Mouse (Mus musculus): ENCODE measurements around the gene Acbd4.

Acbd4 gene

GRCm38 (mm10) chr11:103093862-103094833 lies 7.3 kb upstream of the Acbd4 start:
- peak; percentile 9 for DNase-seq

- DNase-seq: peak; percentile 14
Measured at GRCm38 (mm10) chr11:103095107-103095670, 6.3 kb upstream of the Acbd4 start.

DNA sequence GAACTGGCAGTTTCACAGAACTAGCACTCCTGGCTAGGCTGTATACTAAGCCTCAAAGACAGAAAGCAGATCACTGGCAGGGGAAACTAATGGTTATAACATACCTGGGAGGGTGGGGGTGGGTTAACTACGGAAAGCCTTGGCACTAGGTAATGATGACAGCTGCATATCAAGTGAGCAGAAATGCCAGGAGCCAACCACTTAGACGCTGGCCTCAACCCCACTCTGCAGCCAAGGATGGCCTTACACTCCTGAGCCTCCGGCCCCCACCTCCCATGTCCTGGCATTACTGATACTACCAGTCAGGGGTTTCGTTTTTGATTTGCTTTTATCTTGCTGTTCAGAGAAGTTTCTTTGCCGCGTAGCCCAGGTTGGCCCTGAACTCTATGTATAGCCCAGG lies 5.7 kb upstream of the Acbd4 start:
- DNase-seq: peak; percentile 12

- peak; percentile 35 for DNase-seq
Measured at GRCm38 (mm10) chr11:103096979-103097894, 4.2 kb upstream of the Acbd4 start.

DNA sequence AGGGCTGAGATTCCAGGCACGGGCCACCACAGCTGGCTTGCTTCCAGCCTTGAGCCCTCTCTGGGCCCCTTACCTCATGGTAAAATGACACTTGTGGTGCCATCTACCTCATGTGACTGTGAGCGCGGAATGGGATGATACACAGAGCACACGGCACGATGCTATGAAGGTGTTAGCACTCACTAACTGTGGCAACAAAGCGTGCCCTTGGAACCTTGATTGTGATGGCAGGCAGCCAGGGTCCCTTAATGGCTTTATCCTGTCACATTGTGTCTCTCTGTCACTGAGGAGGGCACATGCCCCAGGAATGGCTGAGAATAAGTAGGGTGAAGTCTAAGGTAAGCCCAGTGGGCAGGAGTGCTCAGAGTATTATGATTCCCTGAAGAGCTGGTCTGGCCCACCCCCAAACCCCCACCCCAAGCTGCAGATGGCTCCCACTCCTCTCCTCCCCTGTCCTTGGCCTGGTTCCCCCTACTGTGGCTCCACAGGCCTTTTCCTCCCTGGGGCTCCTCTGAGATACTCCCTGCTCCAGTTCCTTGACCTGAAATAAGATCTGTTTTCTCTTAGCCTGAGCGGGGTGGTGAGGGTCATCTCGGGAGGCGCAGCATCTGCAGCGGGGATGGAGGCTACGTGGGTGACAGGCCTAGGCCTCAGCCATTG lies 2.8 kb upstream of the Acbd4 start:
- DNase-seq: peak; percentile 62

DNA sequence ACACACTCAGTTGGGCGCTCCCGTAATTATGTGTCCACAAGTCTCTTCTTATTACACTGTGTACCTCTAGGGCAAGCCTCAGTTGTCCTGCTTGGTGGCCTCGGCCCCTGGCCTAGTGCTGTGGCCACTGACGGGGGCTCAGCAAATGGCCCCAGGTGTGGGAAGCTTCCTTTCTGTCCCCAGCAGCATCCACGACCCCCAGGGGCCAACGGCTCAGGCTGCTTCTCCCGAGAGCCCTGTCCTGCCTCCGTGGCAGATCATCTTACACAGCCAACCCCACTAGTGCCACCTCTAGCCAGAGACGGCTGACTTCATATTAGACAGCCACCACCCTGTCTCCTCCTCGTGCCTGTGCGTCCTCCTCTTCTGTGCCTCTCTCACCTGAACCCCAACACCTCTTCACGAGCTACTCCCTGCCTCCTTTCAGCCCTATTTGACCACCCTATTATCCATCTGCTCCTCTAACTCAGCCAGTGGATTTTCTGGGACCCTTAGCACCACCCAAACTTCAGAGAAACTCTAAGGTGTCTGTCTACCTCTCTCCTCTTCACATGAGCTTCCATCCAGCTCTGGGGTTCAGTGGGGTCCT lies 2.0 kb upstream of the Acbd4 start:
- DNase-seq: peak; percentile 43

GRCm38 (mm10) chr11:103100361-103100760 lies 1.1 kb upstream of the Acbd4 start:
- peak; percentile 46 for DNase-seq

GRCm38 (mm10) chr11:103101866-103102501 lies 502 bp downstream of the Acbd4 start:
- peak; percentile 88 for DNase-seq

- peak; percentile 97 for DNase-seq
Measured at GRCm38 (mm10) chr11:103102725-103103349, 1.4 kb downstream of the Acbd4 start.

DNA sequence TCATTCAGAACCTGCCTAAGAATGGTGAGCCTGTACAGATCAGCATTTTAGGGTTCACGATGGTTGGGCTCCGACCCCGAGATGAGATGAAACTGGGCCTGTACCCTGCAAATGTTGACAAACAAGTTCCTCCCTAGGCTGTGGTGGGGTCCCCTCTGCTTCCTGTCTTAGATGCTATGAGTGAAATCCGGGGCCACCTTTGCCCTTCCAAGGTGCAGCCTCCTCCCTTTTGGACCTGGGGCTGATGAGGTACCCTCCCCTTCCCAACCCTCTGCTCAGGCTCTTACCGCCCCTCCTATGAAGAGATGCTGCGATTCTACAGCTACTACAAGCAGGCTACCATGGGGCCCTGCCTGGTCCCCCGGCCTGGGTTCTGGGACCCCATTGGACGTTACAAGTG lies 2.1 kb downstream of the Acbd4 start:
- DNase-seq: peak; percentile 48

- DNase-seq: peak; percentile 53
Measured at GRCm38 (mm10) chr11:103104469-103104868, 3.0 kb downstream of the Acbd4 start.

GRCm38 (mm10) chr11:103105180-103105725 lies 3.8 kb downstream of the Acbd4 start:
- DNase-seq: peak; percentile 47

DNA sequence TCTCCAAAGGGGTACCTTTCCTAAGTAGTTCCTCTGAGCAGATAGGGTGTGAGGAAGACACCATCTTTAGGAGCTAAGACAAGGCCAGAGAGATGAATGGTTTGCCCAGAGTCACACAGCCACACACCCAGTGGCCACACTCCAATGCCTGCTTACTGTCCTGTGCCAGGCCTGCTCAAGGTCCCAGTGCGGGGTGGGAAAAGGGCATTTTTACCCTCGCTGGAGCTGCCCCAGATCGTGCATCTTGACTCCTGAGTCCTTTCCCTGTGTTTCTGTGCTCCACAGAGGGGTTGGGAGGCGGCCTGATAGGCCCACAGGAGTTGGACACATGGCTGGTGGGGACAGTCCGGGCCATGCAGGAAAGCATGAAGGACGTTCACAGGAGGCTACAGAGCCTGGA lies 4.3 kb downstream of the Acbd4 start:
- DNase-seq: peak; percentile 40

DNA sequence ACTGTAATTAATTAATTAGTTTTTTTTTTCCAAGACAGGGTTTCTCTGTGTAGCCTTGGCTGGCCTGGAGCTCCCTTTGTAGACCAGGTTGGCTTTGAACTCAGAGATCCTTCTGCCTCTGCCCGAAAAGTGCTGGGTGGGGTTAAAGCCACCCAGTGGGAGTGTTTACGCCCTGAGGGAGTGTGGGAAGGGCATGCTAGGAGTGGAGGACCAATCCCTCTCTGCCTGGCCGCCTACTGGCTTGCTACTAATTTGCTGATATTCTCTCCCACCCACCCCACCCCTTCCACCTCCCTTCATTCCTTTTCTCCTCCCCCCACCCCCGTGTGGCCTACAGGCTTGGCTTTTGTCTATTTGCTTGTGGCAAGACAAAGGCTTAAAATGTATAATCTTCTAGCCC lies 4.9 kb downstream of the Acbd4 start:
- no peak for DNase-seq

GRCm38 (mm10) chr11:103111301-103111700 lies 9.8 kb downstream of the Acbd4 start:
- DNase-seq: peak; percentile 41

DNA sequence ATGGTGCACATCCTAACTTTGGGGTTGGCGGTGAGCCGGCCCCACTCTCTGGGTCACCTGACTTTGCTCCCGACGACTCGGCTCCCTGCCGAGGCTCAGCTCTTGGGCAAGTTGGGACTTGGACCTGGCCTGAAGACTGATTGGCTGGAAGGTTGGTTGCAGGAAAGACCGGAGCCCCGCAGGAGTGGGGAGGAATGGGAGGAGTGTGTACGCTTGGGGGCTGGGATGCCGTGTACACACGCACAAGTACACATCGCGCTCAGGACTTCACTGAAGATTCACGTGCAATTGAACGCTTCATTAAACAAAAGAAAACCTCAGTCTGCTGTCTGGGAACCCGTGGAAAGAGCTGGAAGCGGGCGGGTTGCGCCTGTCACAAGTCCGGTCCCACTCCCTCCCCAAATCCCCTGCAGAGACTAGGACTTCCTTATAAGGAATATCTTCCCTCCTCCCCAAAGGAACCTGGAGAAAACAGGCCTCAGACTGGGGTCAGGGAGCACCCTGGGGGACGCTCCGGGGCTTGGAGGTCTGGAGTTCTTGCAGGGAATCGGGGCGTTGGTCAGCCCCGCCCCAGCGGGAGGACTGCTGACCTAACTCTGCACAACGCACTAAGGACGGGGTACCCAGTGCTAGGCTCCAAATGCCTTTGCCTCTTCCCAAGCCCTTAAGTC lies 10.5 kb downstream of the Acbd4 start:
- DNase-seq: peak; percentile 74

DNA sequence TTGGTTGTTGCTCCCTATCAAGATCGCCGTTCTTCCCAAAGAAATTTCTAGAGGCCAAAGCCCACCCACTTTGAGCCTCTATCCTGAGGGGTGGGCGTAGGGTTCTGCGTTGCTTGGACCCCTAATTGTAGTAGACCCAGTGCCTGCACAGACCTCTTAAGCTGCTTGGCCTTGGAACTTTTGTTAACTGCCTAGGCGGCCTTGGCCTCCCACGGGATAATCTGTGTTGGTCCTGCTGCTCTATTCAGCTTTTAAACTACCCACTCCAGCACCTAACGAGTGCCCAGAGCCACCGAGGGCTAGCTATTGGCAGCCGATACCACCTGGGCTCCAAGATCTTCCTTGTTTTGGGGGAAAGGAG lies 11.1 kb downstream of the Acbd4 start:
- peak; percentile 62 for DNase-seq

- DNase-seq: peak; percentile 40
Measured at GRCm38 (mm10) chr11:103113005-103113404, 11.5 kb downstream of the Acbd4 start.

DNA sequence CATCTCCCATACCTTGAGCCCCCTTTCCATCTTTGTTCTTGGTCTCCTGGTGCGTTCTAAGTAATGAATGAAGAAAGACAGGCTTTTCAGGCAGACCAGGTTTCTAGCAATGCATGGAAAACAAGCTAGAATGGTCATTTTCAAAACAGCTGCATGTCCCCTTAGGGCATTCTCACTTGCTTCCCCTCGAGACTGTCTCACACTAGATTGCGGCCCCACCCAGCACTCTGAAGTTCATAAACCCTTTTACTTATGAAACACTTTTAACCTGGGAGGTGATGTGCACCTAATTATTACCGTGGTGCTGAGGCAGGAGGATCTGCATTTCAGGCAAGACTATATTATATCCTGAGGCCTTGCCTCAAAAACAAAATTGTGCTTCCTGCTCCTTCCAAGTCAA lies 12.3 kb downstream of the Acbd4 start:
- DNase-seq: no peak

DNA sequence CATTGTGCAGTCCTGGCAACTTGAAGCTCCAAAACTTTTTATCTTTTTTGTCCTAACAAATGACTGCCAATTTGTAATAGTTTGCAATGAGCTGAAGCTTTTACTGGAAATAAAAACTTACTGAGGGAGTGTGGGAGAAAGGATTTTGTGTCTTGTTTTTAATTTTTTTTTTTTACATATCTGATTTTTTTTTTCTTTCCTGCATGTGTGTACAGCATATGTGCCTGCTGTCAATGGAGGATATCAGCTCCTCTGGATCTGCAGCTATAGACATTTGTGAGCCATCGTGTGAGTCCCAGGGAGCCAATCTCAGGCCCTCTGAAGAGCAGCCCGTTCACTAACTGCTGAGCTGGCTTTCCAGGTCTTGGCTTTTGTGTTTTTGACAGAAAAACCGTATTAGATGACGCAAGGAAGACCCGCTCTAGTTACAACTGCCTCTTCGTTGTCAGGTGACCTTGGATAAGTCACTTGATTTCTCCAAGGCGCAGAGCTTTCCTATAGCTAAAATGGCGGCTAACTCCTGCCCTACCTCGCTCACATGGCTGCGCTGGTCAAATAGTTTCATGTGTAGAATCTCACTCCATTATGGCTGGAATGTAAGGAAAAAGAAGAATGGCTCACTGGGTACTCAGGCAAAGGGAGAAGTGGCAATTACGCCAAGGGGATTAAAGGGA lies 12.9 kb downstream of the Acbd4 start:
- DNase-seq: no peak

Data from cerebellum, adult 11-12 months (tissue).